Mouse (Mus musculus) cortical plate, adult 2 months (tissue): ENCODE data around the gene Sec14l2.

Experiments used
- CTCF ChIP-seq: fragments of 200-500 bp; IDR thresholded peaks from 2 replicates; pipeline ENCODE4 v1.5.1; 2011; ENCODE audit warnings: mild to moderate bottlenecking, control low read depth, low read length; ENCODE audit not compliant: insufficient read depth; ENCODE audit errors: extremely low read depth
- POLR2A ChIP-seq: fragments of 200-500 bp; IDR thresholded peaks from 2 replicates; pipeline ENCODE4 v1.6.1; 2011; ENCODE audit warnings: mild to moderate bottlenecking, low read length, control low read depth; ENCODE audit not compliant: insufficient read depth; ENCODE audit errors: extremely low read depth

DNA sequence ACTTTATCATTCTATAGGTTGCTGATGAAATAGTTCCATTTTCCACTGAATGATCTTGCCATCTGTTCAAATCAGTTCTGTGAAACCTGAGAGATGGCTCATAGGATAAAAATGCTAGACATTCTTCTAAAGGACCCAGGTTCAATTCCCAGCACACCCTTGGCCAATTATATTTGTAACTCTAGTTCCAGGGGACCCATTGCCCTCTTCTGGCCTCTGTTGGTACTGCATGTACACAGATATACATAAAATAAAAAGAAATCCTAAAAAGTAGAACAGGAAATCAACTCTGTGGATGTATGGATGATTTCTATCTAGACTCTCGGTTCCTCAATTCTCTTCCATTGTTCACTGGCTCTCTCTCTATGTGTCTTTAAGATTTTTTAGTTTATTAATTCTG, 3.8 kb upstream of the Sec14l2 start:
- TF ChIP-seq POLR2A: no peak
- no peak for TF ChIP-seq CTCF
